Mouse (Mus musculus) liver, embryonic 11.5 days (tissue): ENCODE measurements around the gene Mrpl10. TPM values are rescaled to one million over a fixed set of nuclear protein-coding genes. Genes with fewer than 3 reads are reported as not detected.

ENCODE experiments used
- ATAC-seq: fragments of 200-750 bp; cut with Nextera tagmentation; replicated peaks from 2 replicates; pipeline ENCODE4 v1.8.0; 2017; ENCODE audit warnings: moderate number of reproducible peaks, mild to moderate bottlenecking, moderate TSS enrichment, moderate library complexity; ENCODE audit not compliant: low FRiP score
- DNase-seq: peaks from one replicate; pipeline ENCODE4 v3.0.0-alpha.2; 2017; ENCODE audit warnings: low spot score
- H3K27ac ChIP-seq: fragments of 300-500 bp; sonication (generic); 2 replicates; pipeline ENCODE4 v1.5.1; 2014; ENCODE audit warnings: mild to moderate bottlenecking, low read depth, low read length, control low read depth
- H3K27me3 ChIP-seq: fragments of 300-500 bp; sonication (generic); replicated peaks from 2 replicates; pipeline ENCODE4 v1.6.1; 2014; ENCODE audit warnings: low read length, mixed read lengths; ENCODE audit not compliant: control insufficient read depth, insufficient read depth
- H3K36me3 ChIP-seq: fragments of 300-500 bp; sonication (generic); 2 replicates; pipeline ENCODE4 v1.6.1; 2014; ENCODE audit warnings: mild to moderate bottlenecking, low read length, moderate library complexity, mixed read lengths; ENCODE audit not compliant: control insufficient read depth, insufficient read depth
- H3K4me1 ChIP-seq: fragments of 300-500 bp; sonication (generic); replicated peaks from 2 replicates; pipeline ENCODE4 v1.6.1; 2014; ENCODE audit warnings: low read length, mixed read lengths; ENCODE audit not compliant: control insufficient read depth, insufficient read depth
- H3K4me2 ChIP-seq: fragments of 300-500 bp; sonication (generic); 2 replicates; pipeline ENCODE4 v1.6.1; 2014; ENCODE audit warnings: mild to moderate bottlenecking, control low read depth, moderate library complexity
- H3K4me3 ChIP-seq: fragments of 300-500 bp; sonication (generic); 2 replicates; pipeline ENCODE4 v1.5.1; 2014; ENCODE audit warnings: low read depth, low read length, control low read depth
- H3K9ac ChIP-seq: fragments of 300-500 bp; sonication (generic); 2 replicates; pipeline ENCODE4 v1.6.1; 2014; ENCODE audit warnings: low read depth, low read length, control low read depth
- H3K9me3 ChIP-seq: fragments of 300-500 bp; sonication (generic); 2 replicates; pipeline ENCODE4 v1.6.1; 2016; ENCODE audit warnings: low read length, inconsistent platforms, mixed read lengths; ENCODE audit not compliant: control insufficient read depth
- WGBS: fragments of 180-500 bp; shearing (Covaris S2); extraction: QIAGEN DNeasy Blood & Tissue Kit; methylation state at CpG from one replicate; pipeline ENCODE4 v1.1.7; 2014; 5-methylcytosine and 5-hydroxymethylcytosine counted together
- polyA plus RNA-seq: library from polyadenylated mRNA; unstranded; fragments of >200 nt; fragmentation: Nextera tagmentation; extraction: Ambion mirVana; gene quantifications from 2 replicates; pipeline ENCODE4 v1.2.1, GENCODE M21; 2014

The Mrpl10 gene
- polyA plus RNA-seq, 1 experiment from 2014 or later = 89.7 TPM

- peaks cover 85% of the 10 kb centered on the region for H3K27me3 ChIP-seq
- no peak overlapping the region for H3K27ac ChIP-seq
- ATAC-seq (peak; percentile 59), DNase-seq (peak; percentile 75)
- under 1% methylated on average over 50 of the region's 50 CpGs for WGBS
- peak overlapping the region; percentile 60 for H3K4me3 ChIP-seq
- H3K4me1 ChIP-seq = peaks cover 14% of the 10 kb centered on the region
- no peaks in the 10 kb centered on the region for H3K9me3 ChIP-seq
- peak overlapping the region; percentile 59 for H3K9ac ChIP-seq
- H3K4me2 ChIP-seq = peak overlapping the region; percentile 83
- no peaks in the 10 kb centered on the region for H3K36me3 ChIP-seq
Measured at GRCm38 (mm10) chr11:97021873-97022484, 19.4 kb upstream of the Mrpl10 start.

GRCm38 (mm10) chr11:97024977-97025376 is 16.4 kb upstream of the Mrpl10 start:
- peaks cover 55% of the 10 kb centered on the region for H3K27me3 ChIP-seq
- ATAC-seq = no peak

GRCm38 (mm10) chr11:97025721-97026344 is 15.5 kb upstream of the Mrpl10 start:
- WGBS = 5% methylated on average over 17 of the region's 17 CpGs
- H3K4me1 ChIP-seq = peaks cover 21% of the 10 kb centered on the region
- ATAC-seq = peak; percentile 37; the same call in 1 of the 2 replicates

More at GRCm38 (mm10) chr11:97024977-97025376, 16.4 kb upstream of the Mrpl10 start:
- no peak overlapping the region for H3K9ac ChIP-seq
- no peak overlapping the region for H3K4me2 ChIP-seq
- H3K27ac ChIP-seq = no peak overlapping the region
- H3K9me3 ChIP-seq = no peaks in the 10 kb centered on the region
- H3K4me3 ChIP-seq = no peak overlapping the region
- H3K4me1 ChIP-seq = peaks cover 14% of the 10 kb centered on the region
- DNase-seq = no peak
- no peaks in the 10 kb centered on the region for H3K36me3 ChIP-seq
- 29% methylated on average over 10 of the region's 10 CpGs for WGBS

GRCm38 (mm10) chr11:97029686-97030417 is 11.5 kb upstream of the Mrpl10 start, which contains the start of gene Scrn2:
Scrn2 (plus strand) TSS chr11:97029938.
- WGBS = 4% methylated on average over 25 of the region's 25 CpGs
- Histone ChIP-seq H3K27ac (no peak within 1 kb of the TSS), H3K9ac (peak within 1 kb of the TSS; percentile 59), H3K4me1 (peaks cover 17% of the 10 kb centered on the region), H3K9me3 (no peaks in the 10 kb centered on the region), H3K4me2 (peak within 1 kb of the TSS; percentile 82), H3K4me3 (peak within 1 kb of the TSS; percentile 54), H3K27me3 (peaks cover 6% of the 10 kb centered on the region), H3K36me3 (peaks cover 6% of the 10 kb centered on the region; the same call in 1 of the 2 replicates)
- DNase-seq = peak; percentile 91
- peak; percentile 76 for ATAC-seq

More at GRCm38 (mm10) chr11:97025721-97026344, 15.5 kb upstream of the Mrpl10 start:
- peaks cover 47% of the 10 kb centered on the region for H3K27me3 ChIP-seq
- H3K9ac ChIP-seq = peak overlapping the region; percentile 52
- H3K27ac ChIP-seq = no peak overlapping the region
- peak overlapping the region; percentile 56 for H3K4me2 ChIP-seq
- H3K4me3 ChIP-seq = peak overlapping the region; percentile 16
- DNase-seq = peak; percentile 79
- no peaks in the 10 kb centered on the region for H3K9me3 ChIP-seq
- no peaks in the 10 kb centered on the region for H3K36me3 ChIP-seq

- WGBS = 31% methylated on average over 15 of the region's 15 CpGs
- H3K9ac ChIP-seq = peak overlapping the region; percentile 59
- H3K36me3 ChIP-seq = peaks cover 6% of the 10 kb centered on the region; the same call in 1 of the 2 replicates
- H3K27me3 ChIP-seq = peaks cover under 1% of the 10 kb centered on the region
- no peaks in the 10 kb centered on the region for H3K9me3 ChIP-seq
- ATAC-seq = no peak
- H3K4me3 ChIP-seq = peak overlapping the region; percentile 54
- peaks cover 17% of the 10 kb centered on the region for H3K4me1 ChIP-seq
- DNase-seq = no peak
- H3K4me2 ChIP-seq = peak overlapping the region; percentile 82
- H3K27ac ChIP-seq = no peak overlapping the region
Measured at GRCm38 (mm10) chr11:97030426-97030825, 10.9 kb upstream of the Mrpl10 start.

- no peak for ATAC-seq
- 80% methylated on average over 12 of the region's 12 CpGs for WGBS
- Histone ChIP-seq H3K36me3 (peaks cover 6% of the 10 kb centered on the region; the same call in 1 of the 2 replicates), H3K4me1 (peaks cover 13% of the 10 kb centered on the region), H3K27ac (no peak overlapping the region), H3K9ac (no peak overlapping the region; the same call in 1 of the 2 replicates), H3K9me3 (no peaks in the 10 kb centered on the region), H3K4me3 (no peak overlapping the region), H3K27me3 (no peaks in the 10 kb centered on the region; the same call in 1 of the 2 replicates), H3K4me2 (no peak overlapping the region)
- no peak for DNase-seq
Measured at GRCm38 (mm10) chr11:97031977-97032376, 9.4 kb upstream of the Mrpl10 start.

- Histone ChIP-seq H3K9ac (no peak overlapping the region), H3K4me3 (no peak overlapping the region), H3K27ac (no peak overlapping the region), H3K27me3 (no peaks in the 10 kb centered on the region; the same call in 1 of the 2 replicates), H3K4me2 (no peak overlapping the region), H3K4me1 (peaks cover 13% of the 10 kb centered on the region), H3K36me3 (peaks cover 6% of the 10 kb centered on the region; the same call in 1 of the 2 replicates), H3K9me3 (no peaks in the 10 kb centered on the region)
- ATAC-seq (no peak), DNase-seq (no peak)
- 85% methylated on average over 4 of the region's 4 CpGs for WGBS
Measured at GRCm38 (mm10) chr11:97032499-97032898, 8.9 kb upstream of the Mrpl10 start.

- 91% methylated on average over 4 of the region's 4 CpGs for WGBS
- H3K9me3 ChIP-seq = no peaks in the 10 kb centered on the region
- H3K4me2 ChIP-seq = no peak overlapping the region
- ATAC-seq (no peak), DNase-seq (no peak)
- no peaks in the 10 kb centered on the region; the same call in 1 of the 2 replicates for H3K27me3 ChIP-seq
- no peak overlapping the region for H3K4me3 ChIP-seq
- no peak overlapping the region for H3K27ac ChIP-seq
- peaks cover 6% of the 10 kb centered on the region; the same call in 1 of the 2 replicates for H3K36me3 ChIP-seq
- H3K4me1 ChIP-seq = peaks cover 13% of the 10 kb centered on the region
- H3K9ac ChIP-seq = no peak overlapping the region
Measured at GRCm38 (mm10) chr11:97033781-97034180, 7.6 kb upstream of the Mrpl10 start.
